ENCODE assay signal across 9 mouse cellular contexts in genomic region chr2:29573591-29573990, GRCm38 (mm10). TPM values are rescaled to one million over a fixed set of nuclear protein-coding genes. Genes with fewer than 3 reads are reported as not detected.
DNase-seq lines count a peak whose midpoint lies in the region; ATAC-seq and TF ChIP-seq lines count a peak whose summit lies in the region.
"Had no signal": no experiment of that assay in that cellular context is flagged by ENCODE, and none has a peak within 500 bp of the region (broad histone marks: within the 10 kb centered on the region; RNA-seq: fewer than 3 reads in every experiment).

No protein-coding gene starts in this region.

- H3K4me3 ChIP-seq in neural tube, embryonic 15.5 days (replicated peaks): no peak overlapping the region
- no peak overlapping the region for H3K4me3 ChIP-seq in liver, embryonic 14.5 days (ENCODE audit: insufficient read depth in 1 of 2, low read depth in 2 of 2, low read length in 2 of 2)
- H3K4me3 ChIP-seq: megakaryocyte, embryonic 14.5 days had no signal

- no peaks in the 10 kb centered on the region for H3K27me3 ChIP-seq in neural tube, embryonic 15.5 days (replicated peaks)
- no peaks in the 10 kb centered on the region for H3K27me3 ChIP-seq in liver, embryonic 14.5 days (ENCODE audit: control insufficient read depth, insufficient read depth, low read length)

- no peak for TF ChIP-seq CTCF in liver, embryonic 14.5 days (IDR thresholded peaks at IDR 0.05; ENCODE audit: low read depth)

- H3K9me3 ChIP-seq in neural tube, embryonic 15.5 days (replicated peaks): no peaks in the 10 kb centered on the region
- H3K9me3 ChIP-seq in liver, embryonic 14.5 days (ENCODE audit: control insufficient read depth, low read length): no peaks in the 10 kb centered on the region
- H3K9me3 ChIP-seq: megakaryocyte, embryonic 14.5 days had no signal

- 5% methylated on average over 5 of the region's 5 CpGs for WGBS in neural tube, embryonic 15.5 days
- 12% methylated on average over 5 of the region's 5 CpGs for WGBS in liver, embryonic 14.5 days (ENCODE audit: insufficient replicate concordance)

- no peak overlapping the region for H3K9ac ChIP-seq in neural tube, embryonic 15.5 days (replicated peaks)
- H3K9ac ChIP-seq in liver, embryonic 14.5 days (replicated peaks): no peak overlapping the region

- peaks cover 17% of the 10 kb centered on the region for H3K4me1 ChIP-seq in neural tube, embryonic 15.5 days
- no peaks in the 10 kb centered on the region for H3K4me1 ChIP-seq in liver, embryonic 14.5 days (replicated peaks; ENCODE audit: control insufficient read depth in 2 of 2, insufficient read depth in 2 of 2, low read length in 1 of 2)
- H3K4me1 ChIP-seq: megakaryocyte, embryonic 14.5 days had no signal

- H3K27ac ChIP-seq in neural tube, embryonic 15.5 days (replicated peaks): no peak overlapping the region
- H3K27ac ChIP-seq in liver, embryonic 14.5 days: no peak overlapping the region

- no peak for TF ChIP-seq EP300 in liver, embryonic 14.5 days (IDR thresholded peaks at IDR 0.05; ENCODE audit: low read depth)

- ATAC-seq in neural tube, embryonic 15.5 days (ENCODE audit: low FRiP score): no peak; the same call in 1 of the 2 replicates
- ATAC-seq in granulocyte monocyte progenitor cell, adult 5-6 weeks (replicated peaks; ENCODE audit: poor library complexity, severe bottlenecking): peak; percentile 82
- no peak for ATAC-seq in liver, embryonic 14.5 days (ENCODE audit: insufficient read depth)

- H3K36me3 ChIP-seq in neural tube, embryonic 15.5 days: no peaks in the 10 kb centered on the region
- no peaks in the 10 kb centered on the region for H3K36me3 ChIP-seq in liver, embryonic 14.5 days (replicated peaks; ENCODE audit: control insufficient read depth, insufficient read depth, low read depth)

- no peak overlapping the region for H3K4me2 ChIP-seq in neural tube, embryonic 15.5 days
- H3K4me2 ChIP-seq in liver, embryonic 14.5 days (ENCODE audit: low read depth): no peak overlapping the region

- peak; percentile 89 for DNase-seq in neural tube, embryonic 10.5 days (ENCODE audit: extremely low spot score, low spot score)
- peak; percentile 48 for DNase-seq in adrenal gland, adult 2 months
- DNase-seq in liver, embryonic 14.5 days (ENCODE audit: low read depth in 3 of 3, low spot score in 3 of 3): peak; percentile 27 to 44 (median 35)
- peak; percentile 83 for DNase-seq in retina, postnatal 1 day
- DNase-seq in layer of hippocampus, adult 18-20 months (ENCODE audit: low spot score in 2 of 2): no peak
- DNase-seq in layer of hippocampus, adult 8-10 months (ENCODE audit: low spot score in 2 of 2): no peak

RNA-seq across cellular contexts. Expression of gene Rapgef1, which starts 45.9 kb away (rescaled TPM):
- polyA plus RNA-seq in neural tube, embryonic 15.5 days (2015; fragmentation: Nextera tagmentation; extraction: Ambion mirVana): 16.3 and 16.9 TPM in 2 replicates
- 10 to 100 TPM; 46.2 to 48.2 TPM for total RNA-seq in adrenal gland, adult 2 months (2021)
- 44.1 and 50.9 TPM in 2 replicates for polyA plus RNA-seq in adrenal gland, adult 2 months (2012; rRNA removed)
- total RNA-seq in granulocyte monocyte progenitor cell, adult 5-6 weeks (2014; fragmentation: Nextera tagmentation): 29.6 and 31.9 TPM in 2 replicates
- total RNA-seq in granulocyte monocyte progenitor cell, adult 5-6 weeks (2017): 16.7 and 21.9 TPM in 2 replicates
- 10.1 and 11.1 TPM in 2 replicates for polyA plus RNA-seq in liver, embryonic 14.5 days (2012; rRNA removed)
- 3.9 and 5.5 TPM in 2 replicates for polyA plus RNA-seq in liver, embryonic 14.5 days (2014; fragmentation: Nextera tagmentation; extraction: Ambion mirVana)
- 10 to 100 TPM; 83.8 to 88.5 TPM for total RNA-seq in layer of hippocampus, adult 18-20 months (2021)
- total RNA-seq in layer of hippocampus, adult 8-10 months (2022): 10 to 100 TPM; 78.8 to 94.5 (median 89.3) TPM

Comparison
In these comparisons a context has a peak if more than half of its experiments do, and no peak if none do; other contexts are left out.
1. DNase-seq: peak in neural tube, embryonic 10.5 days (single experiment), adrenal gland, adult 2 months (single experiment), liver, embryonic 14.5 days (3 of 3) and retina, postnatal 1 day (single experiment); none in layer of hippocampus, adult 18-20 months (0 of 2) and layer of hippocampus, adult 8-10 months (0 of 2).